Comparison of ENCODE assay signal across 9 mouse cellular contexts in genomic region chr17:9768275-9768674, GRCm38 (mm10).
DNase-seq lines count a peak whose midpoint lies in the region; TF ChIP-seq lines count a peak whose summit lies in the region.
"Had no signal": no experiment of that assay in that cellular context is flagged by ENCODE, and none has a peak within 500 bp of the region (broad histone marks: within the 10 kb centered on the region; RNA-seq: fewer than 3 reads in every experiment).

No protein-coding gene starts in this region.

- no peak for TF ChIP-seq CTCF in layer of hippocampus, adult 2 months (conservative IDR thresholded peaks at IDR 0.05)

- no peak for DNase-seq in layer of hippocampus, adult 2 months (ENCODE audit: low spot score in 2 of 2)
- DNase-seq in layer of hippocampus, adult 11-12 months (ENCODE audit: low spot score) = no peak
- DNase-seq in heart, adult 8-10 months (ENCODE audit: low spot score) = peak; percentile 74
- peak; percentile 17 for DNase-seq in kidney, adult 18-20 months
- peak; percentile 63 for DNase-seq in lung, postnatal 10 days
- no peak for DNase-seq in left cerebral cortex, postnatal 4 days
- DNase-seq in right cerebral cortex, adult 2 months (ENCODE audit: low spot score in 2 of 2) = no peak
- DNase-seq: liver, embryonic 13.5 days; thymus, postnatal 36 days had no signal

- no peak overlapping the region for H3K4me3 ChIP-seq in layer of hippocampus, adult 2 months
- H3K4me3 ChIP-seq: liver, embryonic 13.5 days had no signal

- intact Hi-C loops in left cerebral cortex, postnatal 4 days (cut with DNase I) = no loop called here

- peak overlapping the region; percentile 82 for H3K27ac ChIP-seq in layer of hippocampus, adult 2 months

Comparison
In these comparisons a context has a peak if more than half of its experiments do, and no peak if none do; other contexts are left out.
1. DNase-seq: peak in heart, adult 8-10 months (single experiment), kidney, adult 18-20 months (single experiment) and lung, postnatal 10 days (single experiment); none in layer of hippocampus, adult 2 months (0 of 2), layer of hippocampus, adult 11-12 months (single experiment), left cerebral cortex, postnatal 4 days (single experiment) and right cerebral cortex, adult 2 months (0 of 2).